Mouse (Mus musculus): ENCODE results near the gene Acat2.

GRCm38 (mm10) chr17:12904349-12904748, 56.2 kb downstream of the Acat2 start:
- TF ChIP-seq POLR2A (IDR thresholded peaks at IDR 0.05; ENCODE audit: insufficient read length, low read depth): no peak
- TF ChIP-seq POLR2AphosphoS2 (IDR thresholded peaks at IDR 0.05; ENCODE audit: insufficient read length, low read depth): no peak
- no peak for TF ChIP-seq TCF12 (IDR thresholded peaks at IDR 0.05; ENCODE audit: insufficient read depth, poor library complexity, severe bottlenecking)
- TF ChIP-seq USF1 (IDR thresholded peaks at IDR 0.05; ENCODE audit: low read depth): no peak
- no peak for TF ChIP-seq MYOD1 (IDR thresholded peaks at IDR 0.05; ENCODE audit: control insufficient read depth in 1 of 3, insufficient read length in 2 of 3, low read depth in 2 of 3)
- TF ChIP-seq MAX (IDR thresholded peaks at IDR 0.05; ENCODE audit: low read depth): no peak
- TF ChIP-seq CEBPB (IDR thresholded peaks at IDR 0.05; ENCODE audit: insufficient read depth, poor library complexity, severe bottlenecking): no peak
- no peak for TF ChIP-seq MYOG (IDR thresholded peaks at IDR 0.05; ENCODE audit: control insufficient read depth in 1 of 3, insufficient read depth in 1 of 3, insufficient read length in 2 of 3, low read depth in 2 of 3)

Measured in myocyte (in vitro differentiated cells).